Mouse (Mus musculus): ENCODE results near the gene Syt2.

DNA sequence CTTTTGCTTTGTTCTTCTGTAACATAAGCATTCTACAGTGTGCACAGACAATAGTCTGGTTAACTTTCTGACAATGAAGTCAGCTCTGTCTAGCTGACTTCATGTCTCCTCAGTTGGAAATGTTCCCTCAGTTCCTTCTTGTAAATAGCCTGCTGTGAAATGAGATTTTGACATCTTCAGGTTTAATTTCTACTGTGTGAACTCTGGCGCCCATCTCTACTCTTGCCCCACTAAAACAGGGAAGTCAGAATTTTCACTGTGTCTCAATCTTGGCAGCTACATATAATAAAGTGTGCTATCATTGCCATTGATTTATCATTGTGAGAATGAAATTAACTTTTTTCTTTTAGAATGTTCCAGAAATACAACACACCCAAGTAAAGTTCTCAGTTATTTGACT lies 138.4 kb downstream of the Syt2 start:
- TF ChIP-seq CTCF (conservative IDR thresholded peaks at IDR 0.05; ENCODE audit: insufficient read depth, insufficient read length, low read depth, low read length): no peak
- no peak for TF ChIP-seq POLR2A (IDR thresholded peaks at IDR 0.05; ENCODE audit: low read depth, low read length)

Measured in kidney, adult 2 months (tissue).